Mouse (Mus musculus) testis, adult 2 months (tissue): ENCODE measurements around the gene Pitpnc1.

ENCODE experiments used
- CTCF ChIP-seq: fragments of 200-500 bp; IDR thresholded peaks from 2 replicates; pipeline ENCODE4 v1.5.1; 2012; ENCODE audit warnings: low read depth, mild to moderate bottlenecking, inconsistent platforms, low read length, moderate library complexity; ENCODE audit not compliant: control insufficient read depth, insufficient read depth, insufficient replicate concordance
- POLR2A ChIP-seq: fragments of 200-500 bp; IDR thresholded peaks from 2 replicates; pipeline ENCODE4 v1.6.1; 2012; ENCODE audit warnings: low read depth, mild to moderate bottlenecking, inconsistent platforms, low read length, moderate library complexity; ENCODE audit not compliant: control insufficient read depth

- TF ChIP-seq CTCF (no peak), POLR2A (no peak)
Observed at GRCm38 (mm10) chr11:107438140-107438539, 32.4 kb downstream of the Pitpnc1 start.
